Mouse (Mus musculus): ENCODE results near the gene Mtfp1. TPM values are rescaled to one million over a fixed set of nuclear protein-coding genes. Genes with fewer than 3 reads are reported as not detected.

Gene Mtfp1
- polyA plus RNA-seq, 1 experiment from 2014 or later, result 21.1 TPM

DNA sequence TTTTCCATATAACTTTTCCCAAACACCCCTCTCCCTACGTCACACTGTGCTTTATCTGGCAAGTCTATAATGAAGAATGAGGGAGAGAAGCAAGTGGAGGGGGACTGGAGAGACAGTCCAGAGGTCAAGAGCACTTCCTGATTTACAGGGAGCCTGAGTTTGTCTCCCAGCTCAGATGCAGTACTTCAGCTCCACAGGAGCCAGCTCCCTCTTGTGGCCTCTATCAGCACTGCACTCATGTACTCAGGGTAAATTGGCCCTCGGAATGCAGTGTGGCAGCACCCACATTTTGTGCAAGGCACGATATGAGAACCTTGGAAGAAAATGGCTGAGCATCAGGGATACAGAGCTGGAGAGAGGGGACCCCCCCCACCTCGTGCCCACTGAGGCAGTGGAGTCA is 15.0 kb downstream of the Mtfp1 start:
- no peak overlapping the region for H3K4me2 ChIP-seq (replicated peaks; ENCODE audit: low read depth)
- H3K27me3 ChIP-seq (replicated peaks; ENCODE audit: control insufficient read depth, insufficient read depth, low read length), result no peaks in the 10 kb centered on the region
- peak; percentile 56; the same call in 1 of the 2 replicates for ATAC-seq
- no peaks in the 10 kb centered on the region for H3K4me1 ChIP-seq (replicated peaks; ENCODE audit: control insufficient read depth, insufficient read depth, low read length)
- no peak overlapping the region for H3K4me3 ChIP-seq (ENCODE audit: low read depth, low read length)
- peak; percentile 91 for TF ChIP-seq CTCF (IDR thresholded peaks at IDR 0.05; ENCODE audit: low read depth)
- H3K36me3 ChIP-seq (ENCODE audit: control insufficient read depth, insufficient read depth), result no peaks in the 10 kb centered on the region
- no peak overlapping the region for H3K9ac ChIP-seq (ENCODE audit: low read depth, low read length)
- H3K9me3 ChIP-seq (ENCODE audit: control insufficient read depth), result no peaks in the 10 kb centered on the region
- WGBS, result 7% methylated on average over 4 of the region's 4 CpGs
- no peak overlapping the region for H3K27ac ChIP-seq (ENCODE audit: low read depth, low read length)

DNA sequence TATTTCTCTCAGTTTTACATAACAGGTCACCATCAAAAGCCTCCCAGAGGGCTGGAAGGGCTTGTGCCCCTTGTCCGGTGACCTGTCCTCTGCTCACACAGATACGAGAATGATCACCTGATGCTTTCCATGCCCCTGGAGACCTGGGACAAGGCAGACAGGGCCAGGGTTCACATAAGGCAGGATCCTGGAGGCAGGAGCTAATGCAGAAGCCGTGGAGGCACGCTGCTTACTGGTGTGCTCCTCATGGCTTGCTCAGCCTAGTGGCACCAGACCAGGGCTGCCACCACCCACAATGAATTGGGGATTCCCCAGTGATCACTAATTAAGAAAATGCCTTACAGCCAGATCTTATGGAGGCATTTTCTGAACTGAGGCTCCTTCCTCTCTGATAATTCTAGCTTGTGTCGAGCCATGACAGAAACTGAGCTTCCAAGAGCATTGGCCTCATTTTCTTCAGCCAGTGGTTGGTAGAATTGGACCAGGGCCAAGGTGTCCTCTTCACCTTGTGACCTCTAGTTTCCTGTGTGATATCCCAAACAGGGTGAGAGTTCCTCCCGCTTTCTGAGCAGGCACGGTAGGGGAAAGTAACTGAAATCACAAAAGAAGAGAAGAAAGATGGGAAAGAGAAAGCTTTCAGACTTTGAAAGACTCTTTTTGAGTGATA is 16.8 kb downstream of the Mtfp1 start:
- Histone ChIP-seq H3K9me3 (ENCODE audit: control insufficient read depth) (no peaks in the 10 kb centered on the region), H3K4me3 (ENCODE audit: low read depth, low read length) (no peak overlapping the region), H3K9ac (ENCODE audit: low read depth, low read length) (no peak overlapping the region), H3K36me3 (ENCODE audit: control insufficient read depth, insufficient read depth) (no peaks in the 10 kb centered on the region), H3K4me2 (replicated peaks; ENCODE audit: low read depth) (no peak overlapping the region), H3K4me1 (replicated peaks; ENCODE audit: control insufficient read depth, insufficient read depth, low read length) (no peaks in the 10 kb centered on the region), H3K27me3 (replicated peaks; ENCODE audit: control insufficient read depth, insufficient read depth, low read length) (no peaks in the 10 kb centered on the region), H3K27ac (ENCODE audit: low read depth, low read length) (no peak overlapping the region)
- no peak for TF ChIP-seq CTCF (IDR thresholded peaks at IDR 0.05; ENCODE audit: low read depth)
- no peak for ATAC-seq
- 79% methylated on average over 7 of the region's 7 CpGs for WGBS

- H3K36me3 ChIP-seq (ENCODE audit: control insufficient read depth, insufficient read depth), result no peaks in the 10 kb centered on the region
Measured at GRCm38 (mm10) chr11:4076633-4077032, 18.6 kb downstream of the Mtfp1 start.

GRCm38 (mm10) chr11:4069664-4070063 is 25.6 kb downstream of the Mtfp1 start:
- no peak for TF ChIP-seq CTCF (IDR thresholded peaks at IDR 0.05; ENCODE audit: low read depth)
- no peak overlapping the region for H3K4me2 ChIP-seq (replicated peaks; ENCODE audit: low read depth)
- no peaks in the 10 kb centered on the region for H3K27me3 ChIP-seq (replicated peaks; ENCODE audit: control insufficient read depth, insufficient read depth, low read length)
- no peaks in the 10 kb centered on the region for H3K9me3 ChIP-seq (ENCODE audit: control insufficient read depth)
- no peaks in the 10 kb centered on the region for H3K36me3 ChIP-seq (ENCODE audit: control insufficient read depth, insufficient read depth)
- ATAC-seq, result no peak
- H3K4me1 ChIP-seq (replicated peaks; ENCODE audit: control insufficient read depth, insufficient read depth, low read length), result no peaks in the 10 kb centered on the region
- 75% methylated on average over 1 of the region's 1 CpGs for WGBS
- no peak overlapping the region for H3K4me3 ChIP-seq (ENCODE audit: low read depth, low read length)
- H3K9ac ChIP-seq (ENCODE audit: low read depth, low read length), result no peak overlapping the region
- H3K27ac ChIP-seq (ENCODE audit: low read depth, low read length), result no peak overlapping the region

More at GRCm38 (mm10) chr11:4076633-4077032, 18.6 kb downstream of the Mtfp1 start:
- 13% methylated on average over 8 of the region's 8 CpGs for WGBS
- no peak overlapping the region for H3K4me2 ChIP-seq (replicated peaks; ENCODE audit: low read depth)
- H3K27ac ChIP-seq (ENCODE audit: low read depth, low read length), result no peak overlapping the region
- no peak for ATAC-seq
- no peak overlapping the region for H3K4me3 ChIP-seq (ENCODE audit: low read depth, low read length)
- no peaks in the 10 kb centered on the region for H3K4me1 ChIP-seq (replicated peaks; ENCODE audit: control insufficient read depth, insufficient read depth, low read length)
- no peak for TF ChIP-seq CTCF (IDR thresholded peaks at IDR 0.05; ENCODE audit: low read depth)
- H3K27me3 ChIP-seq (replicated peaks; ENCODE audit: control insufficient read depth, insufficient read depth, low read length), result no peaks in the 10 kb centered on the region
- no peaks in the 10 kb centered on the region for H3K9me3 ChIP-seq (ENCODE audit: control insufficient read depth)
- no peak overlapping the region for H3K9ac ChIP-seq (ENCODE audit: low read depth, low read length)

DNA sequence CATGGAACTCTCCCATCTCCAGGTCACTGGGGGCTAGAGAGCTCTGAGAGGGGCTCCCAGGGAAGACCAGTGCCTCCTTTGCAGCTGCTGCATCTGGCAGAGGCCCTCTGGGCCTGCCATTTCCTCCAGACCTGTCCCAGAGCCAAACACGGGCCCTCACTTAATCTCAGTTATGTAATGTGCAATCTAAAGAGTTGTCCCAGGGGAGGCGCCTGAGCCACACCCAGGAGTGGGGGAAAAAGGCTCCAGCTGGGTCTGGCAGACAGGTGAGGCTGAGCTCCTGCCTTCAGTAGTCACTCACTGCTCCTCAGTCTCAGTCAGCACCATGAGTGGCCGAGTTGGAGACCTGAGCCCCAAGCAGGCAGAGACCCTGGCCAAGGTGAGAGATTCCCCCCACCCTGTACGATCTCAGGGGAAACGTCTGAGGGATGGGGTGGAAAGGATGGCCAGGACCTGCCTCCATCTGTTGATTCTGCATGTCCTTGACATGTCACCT is 30.6 kb downstream of the Mtfp1 start, which contains the start of gene Sec14l3:
Gene Sec14l3 (plus strand): TSS at position 215 of the 496 bp plus-strand sequence.
- Histone ChIP-seq H3K4me3 (ENCODE audit: low read depth, low read length) (no peak within 1 kb of the TSS), H3K4me1 (replicated peaks; ENCODE audit: control insufficient read depth, insufficient read depth, low read length) (no peaks in the 10 kb centered on the region), H3K9me3 (ENCODE audit: control insufficient read depth) (no peaks in the 10 kb centered on the region), H3K36me3 (ENCODE audit: control insufficient read depth, insufficient read depth) (no peaks in the 10 kb centered on the region), H3K27ac (ENCODE audit: low read depth, low read length) (no peak within 1 kb of the TSS), H3K9ac (ENCODE audit: low read depth, low read length) (no peak within 1 kb of the TSS), H3K27me3 (replicated peaks; ENCODE audit: control insufficient read depth, insufficient read depth, low read length) (no peaks in the 10 kb centered on the region), H3K4me2 (replicated peaks; ENCODE audit: low read depth) (no peak within 1 kb of the TSS)
- 42% methylated on average over 5 of the region's 5 CpGs for WGBS
- TF ChIP-seq CTCF (IDR thresholded peaks at IDR 0.05; ENCODE audit: low read depth), result no peak
- no peak for ATAC-seq

DNA sequence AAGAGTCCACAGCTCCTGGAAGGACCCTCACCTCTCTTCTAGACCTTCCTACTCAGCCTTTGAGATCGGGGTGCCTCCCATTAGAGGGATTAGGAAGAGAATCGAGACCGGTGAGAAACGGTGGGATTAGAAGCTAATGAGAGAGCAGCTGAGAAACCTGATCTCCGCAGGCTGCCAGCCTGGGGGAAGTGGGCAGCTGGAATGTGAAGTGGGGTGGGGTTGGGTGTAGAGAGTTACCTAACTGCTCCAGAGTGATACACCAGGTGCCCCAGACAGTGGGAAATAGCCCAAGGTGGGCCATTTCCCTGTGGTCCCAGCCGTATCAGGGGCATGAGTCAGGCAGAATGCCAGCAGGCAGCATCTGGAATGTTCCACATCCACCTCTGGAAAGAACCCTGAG is 32.3 kb downstream of the Mtfp1 start:
- Histone ChIP-seq H3K4me2 (replicated peaks; ENCODE audit: low read depth) (no peak overlapping the region), H3K9me3 (ENCODE audit: control insufficient read depth) (no peaks in the 10 kb centered on the region), H3K9ac (ENCODE audit: low read depth, low read length) (no peak overlapping the region), H3K27me3 (replicated peaks; ENCODE audit: control insufficient read depth, insufficient read depth, low read length) (no peaks in the 10 kb centered on the region), H3K36me3 (ENCODE audit: control insufficient read depth, insufficient read depth) (no peaks in the 10 kb centered on the region), H3K4me1 (replicated peaks; ENCODE audit: control insufficient read depth, insufficient read depth, low read length) (no peaks in the 10 kb centered on the region), H3K27ac (ENCODE audit: low read depth, low read length) (no peak overlapping the region), H3K4me3 (ENCODE audit: low read depth, low read length) (no peak overlapping the region)
- no peak for TF ChIP-seq CTCF (IDR thresholded peaks at IDR 0.05; ENCODE audit: low read depth)
- ATAC-seq, result no peak
- 54% methylated on average over 6 of the region's 6 CpGs for WGBS

All from intestine, postnatal 0 days (tissue).